Mouse (Mus musculus) brown adipose tissue, adult 24 weeks (tissue): Measurements from ENCODE around the gene Plekha6. TPM values are rescaled to one million over a fixed set of nuclear protein-coding genes. Genes with fewer than 3 reads are reported as not detected.

Source experiments
- H3K27ac ChIP-seq: fragments of 200-500 bp; replicated peaks from 2 replicates; pipeline ENCODE4 v1.5.1; 2012; ENCODE audit warnings: low read depth, mild to moderate bottlenecking, low read length
- H3K4me1 ChIP-seq: fragments of 200-500 bp; 2 replicates; pipeline ENCODE4 v1.6.1; 2012; ENCODE audit warnings: low read length, mixed read lengths; ENCODE audit not compliant: control insufficient read depth, insufficient read depth, insufficient read length
- H3K4me3 ChIP-seq: fragments of 200-500 bp; 2 replicates; pipeline ENCODE4 v1.5.1; 2012; ENCODE audit warnings: low read depth, mild to moderate bottlenecking, low read length, moderate library complexity; ENCODE audit not compliant: insufficient read depth
- polyA plus RNA-seq: library from polyadenylated mRNA; stranded (reverse); fragments of >200 nt; gene quantifications from 2 replicates; pipeline ENCODE4 v1.2.4, GENCODE M21; 2012; ENCODE audit not compliant: missing spikeins, insufficient read depth, insufficient read length

The Plekha6 gene
- polyA plus RNA-seq, 1 experiment: 4.2 TPM

GRCm38 (mm10) chr1:133302540-133302939 is 138.5 kb downstream of the Plekha6 start:
- Histone ChIP-seq H3K4me3 (no peak overlapping the region), H3K4me1 (no peaks in the 10 kb centered on the region), H3K27ac (no peak overlapping the region)

GRCm38 (mm10) chr1:133306842-133307241 is 142.8 kb downstream of the Plekha6 start:
- H3K4me3 ChIP-seq: no peak overlapping the region
- H3K27ac ChIP-seq: no peak overlapping the region
- H3K4me1 ChIP-seq: no peaks in the 10 kb centered on the region

DNA sequence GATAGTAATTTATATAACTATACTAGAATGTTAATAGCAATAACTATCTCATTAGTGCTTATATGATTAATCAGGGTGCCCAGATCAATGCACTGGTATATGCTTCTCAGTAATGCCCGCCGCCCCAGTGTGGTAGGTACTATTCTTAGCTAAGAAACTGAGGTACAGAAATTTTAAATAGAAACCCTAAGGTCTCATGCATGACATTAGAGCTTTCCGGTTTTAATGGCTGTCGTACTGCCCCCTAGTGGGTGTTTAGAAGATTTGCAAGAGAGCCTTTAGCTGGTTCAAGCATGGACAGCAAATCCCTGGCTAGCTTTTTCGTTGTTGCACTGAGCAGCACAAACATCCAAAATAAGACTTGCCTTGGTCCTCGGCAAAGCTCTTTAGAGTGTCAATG is 143.3 kb downstream of the Plekha6 start:
- Histone ChIP-seq H3K4me3 (no peak overlapping the region), H3K4me1 (no peaks in the 10 kb centered on the region), H3K27ac (no peak overlapping the region)

DNA sequence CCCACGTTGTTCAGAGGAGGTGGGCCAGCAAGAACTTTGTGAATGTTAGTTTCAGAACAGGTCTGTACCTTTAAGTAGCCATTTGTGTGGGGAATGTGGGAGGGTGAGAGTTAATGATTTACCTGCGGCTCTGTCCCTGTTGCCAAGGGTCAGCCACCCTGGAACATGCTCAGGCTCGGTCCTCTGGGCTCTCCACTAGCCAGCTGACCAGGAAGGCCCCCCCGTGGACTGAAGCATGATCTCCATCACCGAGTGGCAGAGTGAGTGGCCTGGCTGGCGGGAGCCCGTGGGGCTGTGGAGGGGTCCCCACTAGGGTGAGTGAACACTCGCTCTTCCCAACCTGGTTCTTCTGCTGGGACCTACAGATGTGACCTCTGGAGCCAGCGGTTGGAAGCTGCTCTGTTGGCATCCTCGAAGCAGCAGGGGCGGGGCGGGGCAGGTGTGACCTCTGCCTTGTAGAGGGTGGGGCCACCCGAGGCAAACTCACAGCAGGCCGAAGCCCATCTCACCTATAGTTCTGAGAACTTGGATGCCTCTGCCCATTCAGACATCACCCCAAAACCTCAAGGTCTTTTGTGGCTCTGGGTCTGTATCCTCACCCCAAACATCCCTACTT is 145.8 kb downstream of the Plekha6 start, which contains the start of gene Golt1a:
Golt1a (plus strand) TSS at position 149 of the 616 bp plus-strand sequence.
- Histone ChIP-seq H3K27ac (no peak within 1 kb of the TSS), H3K4me3 (no peak within 1 kb of the TSS), H3K4me1 (no peaks in the 10 kb centered on the region)

GRCm38 (mm10) chr1:133311240-133311639 is 147.2 kb downstream of the Plekha6 start:
- H3K4me1 ChIP-seq: no peaks in the 10 kb centered on the region
- H3K4me3 ChIP-seq: no peak overlapping the region
- no peak overlapping the region for H3K27ac ChIP-seq

DNA sequence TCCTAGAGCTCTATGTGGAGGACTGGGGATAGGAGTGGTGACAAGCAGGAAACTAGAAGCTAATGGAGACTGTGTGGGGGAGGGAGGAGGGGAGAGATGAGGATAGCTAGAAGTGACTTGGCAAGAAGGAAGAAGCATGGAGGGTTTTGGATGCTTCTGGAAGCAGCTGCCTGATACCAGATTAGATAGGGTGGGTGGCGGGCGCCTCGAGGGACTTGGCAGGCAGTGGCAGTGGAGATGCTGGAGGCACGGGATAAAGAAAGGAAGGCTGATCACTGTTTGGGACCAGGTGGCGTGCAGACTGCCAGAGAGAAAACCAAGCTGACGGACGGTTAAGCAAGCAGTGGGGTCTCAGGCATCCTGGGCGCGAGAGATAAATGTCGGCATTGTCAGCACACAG is 147.9 kb downstream of the Plekha6 start:
- Histone ChIP-seq H3K4me3 (no peak overlapping the region), H3K27ac (no peak overlapping the region), H3K4me1 (no peaks in the 10 kb centered on the region)

DNA sequence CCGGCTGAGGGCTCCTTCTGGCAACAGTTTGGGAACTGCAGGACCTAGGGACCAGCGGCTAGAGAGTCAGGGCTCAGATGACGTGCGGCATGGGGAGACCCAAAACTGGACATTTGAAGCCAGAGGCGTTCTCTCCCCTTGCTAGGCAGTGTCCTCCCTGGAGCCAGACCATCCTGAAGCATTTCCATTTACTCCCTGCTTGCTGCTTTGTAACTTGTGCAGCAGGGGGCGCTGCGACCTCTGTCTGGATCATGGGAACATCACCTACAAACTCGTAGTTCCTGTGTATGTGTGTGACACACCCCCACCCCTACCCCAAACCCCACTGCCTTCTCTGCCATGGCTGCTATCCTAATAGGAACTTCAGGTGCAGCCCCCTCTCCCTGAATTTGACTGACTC is 150.4 kb downstream of the Plekha6 start:
- H3K27ac ChIP-seq: no peak overlapping the region
- no peaks in the 10 kb centered on the region for H3K4me1 ChIP-seq
- H3K4me3 ChIP-seq: no peak overlapping the region

DNA sequence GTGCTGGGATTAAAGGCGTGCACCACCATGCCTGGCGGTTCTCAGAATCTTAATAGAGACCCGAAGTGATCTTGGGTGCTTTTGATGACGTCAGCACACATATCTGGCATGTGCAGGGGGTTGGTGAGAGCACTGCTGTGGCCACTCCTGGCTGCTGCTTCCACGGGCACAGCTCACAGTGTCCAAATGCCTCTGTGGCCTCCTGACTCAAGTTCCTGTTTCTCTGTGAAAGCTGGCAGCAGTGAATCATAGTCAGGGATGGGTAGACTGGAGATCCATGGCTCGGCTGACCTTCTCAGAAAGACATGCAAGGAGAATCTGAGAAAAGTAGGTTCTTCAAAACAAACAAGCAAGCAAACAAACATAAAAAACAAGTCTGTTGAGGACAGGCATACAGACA is 151.8 kb downstream of the Plekha6 start:
- no peaks in the 10 kb centered on the region for H3K4me1 ChIP-seq
- H3K27ac ChIP-seq: no peak overlapping the region
- H3K4me3 ChIP-seq: no peak overlapping the region

DNA sequence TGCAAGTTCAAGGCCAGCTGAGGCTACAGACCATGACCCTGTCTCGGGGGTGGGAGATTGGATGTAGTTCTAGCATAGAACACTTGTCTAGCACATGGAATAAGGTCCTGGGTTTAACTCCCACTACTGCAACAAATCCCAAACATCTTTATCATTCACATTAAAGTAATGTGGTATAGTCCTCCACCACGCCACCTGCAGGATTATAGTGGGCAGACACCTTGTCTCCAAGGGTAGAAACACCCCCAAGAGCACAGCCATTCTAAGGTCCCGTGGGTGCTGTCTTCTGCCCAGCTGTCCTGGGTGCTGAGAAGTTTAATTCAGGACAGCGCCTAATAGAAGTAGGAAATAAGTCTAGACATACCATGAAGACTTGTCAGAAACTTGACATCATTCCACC is 152.6 kb downstream of the Plekha6 start:
- no peak overlapping the region for H3K27ac ChIP-seq
- H3K4me3 ChIP-seq: no peak overlapping the region
- no peaks in the 10 kb centered on the region for H3K4me1 ChIP-seq

DNA sequence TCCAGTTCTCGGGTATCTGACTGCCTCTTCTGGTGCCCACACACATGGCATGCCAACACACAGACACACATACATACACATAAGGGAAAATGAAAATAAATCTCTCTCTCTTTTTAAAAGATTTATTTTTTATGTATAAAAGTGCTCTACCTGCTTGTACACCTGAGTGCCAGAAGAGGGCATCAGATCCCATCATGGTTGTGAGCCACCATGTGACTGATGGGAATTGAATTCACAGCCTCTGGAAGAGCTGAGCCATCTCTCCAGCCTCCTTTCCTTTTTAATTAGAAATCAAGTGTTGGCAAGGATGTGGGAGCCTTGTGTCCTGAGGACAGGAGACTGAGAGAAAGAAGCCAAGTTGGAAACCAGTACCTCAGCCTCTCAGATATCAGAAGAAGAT is 153.1 kb downstream of the Plekha6 start:
- no peak overlapping the region for H3K27ac ChIP-seq
- H3K4me3 ChIP-seq: no peak overlapping the region
- H3K4me1 ChIP-seq: no peaks in the 10 kb centered on the region

DNA sequence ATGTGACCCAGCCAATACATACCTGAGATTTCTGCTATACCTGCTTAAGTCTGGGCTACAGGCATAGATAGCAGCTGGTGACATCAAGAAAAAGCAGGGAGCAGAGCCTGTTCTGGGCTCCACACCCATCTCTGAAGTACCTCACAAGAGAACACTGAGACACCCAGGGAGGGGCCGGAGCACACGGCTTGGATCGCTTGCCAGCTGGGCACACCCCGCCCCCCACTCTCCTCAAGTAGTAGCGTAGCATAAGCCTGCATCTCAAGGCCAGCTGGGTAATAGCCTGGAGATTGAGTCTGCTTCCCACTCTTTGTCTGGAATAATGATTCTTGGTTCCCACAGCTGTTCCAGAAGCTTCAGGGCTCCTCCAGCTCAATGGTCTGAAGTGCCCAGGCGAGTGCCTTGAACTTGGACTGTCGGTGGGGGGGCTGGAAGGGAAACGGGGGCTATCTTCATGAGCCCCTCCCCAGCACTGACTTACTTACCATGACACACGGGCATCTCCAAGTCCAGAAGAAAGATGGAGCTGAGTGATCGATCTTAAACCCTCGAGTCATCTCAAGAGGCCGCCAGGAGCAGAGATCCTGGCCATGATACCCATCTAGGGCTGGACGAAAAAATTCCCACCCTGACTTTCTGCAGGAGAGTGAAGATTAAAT is 157.4 kb downstream of the Plekha6 start, which contains the start of gene Kiss1:
Kiss1 (plus strand) TSS at position 609 of the 659 bp plus-strand sequence.
- Histone ChIP-seq H3K27ac (no peak within 1 kb of the TSS), H3K4me3 (no peak within 1 kb of the TSS), H3K4me1 (no peaks in the 10 kb centered on the region)

DNA sequence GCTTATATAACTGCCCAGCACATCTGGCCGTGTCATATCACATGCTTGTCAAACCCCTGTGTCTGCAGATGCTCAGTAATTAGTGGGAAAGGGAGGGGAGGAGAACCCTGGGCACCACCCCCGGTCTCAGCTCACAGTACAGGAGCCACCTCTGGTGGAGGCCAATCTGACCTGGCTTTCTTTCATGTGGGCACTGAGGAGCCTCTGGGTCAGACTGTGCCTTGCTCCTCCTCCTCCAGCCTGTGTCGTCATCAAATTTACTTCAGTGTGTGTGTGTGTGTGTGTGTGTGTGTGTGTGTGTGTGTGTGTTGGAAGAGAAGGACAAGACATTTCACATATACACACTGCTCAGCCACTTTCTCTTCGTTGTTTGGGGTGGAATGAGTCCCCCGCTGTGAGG is 159.3 kb downstream of the Plekha6 start:
- Histone ChIP-seq H3K4me3 (no peak overlapping the region), H3K4me1 (no peaks in the 10 kb centered on the region), H3K27ac (no peak overlapping the region)

GRCm38 (mm10) chr1:133325951-133326350 is 161.9 kb downstream of the Plekha6 start:
- no peak overlapping the region for H3K4me3 ChIP-seq
- H3K27ac ChIP-seq: no peak overlapping the region
- no peaks in the 10 kb centered on the region for H3K4me1 ChIP-seq

DNA sequence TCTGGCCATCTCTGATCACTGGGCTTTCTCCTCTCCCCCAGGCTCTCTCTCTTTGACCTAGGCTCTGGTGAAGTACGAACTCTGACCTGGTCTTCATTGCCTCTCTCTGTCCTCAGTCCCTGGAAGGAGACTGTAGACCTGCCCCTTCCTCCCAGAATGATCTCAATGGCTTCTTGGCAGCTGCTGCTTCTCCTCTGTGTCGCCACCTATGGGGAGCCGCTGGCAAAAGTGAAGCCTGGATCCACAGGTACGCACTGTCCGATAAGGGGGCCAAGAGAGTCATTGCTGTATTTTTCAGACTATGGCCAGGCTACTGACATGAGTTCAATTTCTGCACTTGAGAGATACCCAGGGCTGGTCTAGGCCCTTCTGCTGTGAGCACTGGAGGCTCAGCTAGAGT is 163.1 kb downstream of the Plekha6 start:
- Histone ChIP-seq H3K27ac (no peak overlapping the region), H3K4me1 (no peaks in the 10 kb centered on the region)

GRCm38 (mm10) chr1:133328299-133328795 is 164.3 kb downstream of the Plekha6 start:
- H3K4me1 ChIP-seq: no peaks in the 10 kb centered on the region
- H3K4me3 ChIP-seq: no peak overlapping the region
- no peak overlapping the region for H3K27ac ChIP-seq

More for the DNA sequence above, 163.1 kb downstream of the Plekha6 start:
- no peak overlapping the region for H3K4me3 ChIP-seq
